Mouse (Mus musculus): ENCODE measurements around the gene Rbm45.

The Rbm45 gene

DNA sequence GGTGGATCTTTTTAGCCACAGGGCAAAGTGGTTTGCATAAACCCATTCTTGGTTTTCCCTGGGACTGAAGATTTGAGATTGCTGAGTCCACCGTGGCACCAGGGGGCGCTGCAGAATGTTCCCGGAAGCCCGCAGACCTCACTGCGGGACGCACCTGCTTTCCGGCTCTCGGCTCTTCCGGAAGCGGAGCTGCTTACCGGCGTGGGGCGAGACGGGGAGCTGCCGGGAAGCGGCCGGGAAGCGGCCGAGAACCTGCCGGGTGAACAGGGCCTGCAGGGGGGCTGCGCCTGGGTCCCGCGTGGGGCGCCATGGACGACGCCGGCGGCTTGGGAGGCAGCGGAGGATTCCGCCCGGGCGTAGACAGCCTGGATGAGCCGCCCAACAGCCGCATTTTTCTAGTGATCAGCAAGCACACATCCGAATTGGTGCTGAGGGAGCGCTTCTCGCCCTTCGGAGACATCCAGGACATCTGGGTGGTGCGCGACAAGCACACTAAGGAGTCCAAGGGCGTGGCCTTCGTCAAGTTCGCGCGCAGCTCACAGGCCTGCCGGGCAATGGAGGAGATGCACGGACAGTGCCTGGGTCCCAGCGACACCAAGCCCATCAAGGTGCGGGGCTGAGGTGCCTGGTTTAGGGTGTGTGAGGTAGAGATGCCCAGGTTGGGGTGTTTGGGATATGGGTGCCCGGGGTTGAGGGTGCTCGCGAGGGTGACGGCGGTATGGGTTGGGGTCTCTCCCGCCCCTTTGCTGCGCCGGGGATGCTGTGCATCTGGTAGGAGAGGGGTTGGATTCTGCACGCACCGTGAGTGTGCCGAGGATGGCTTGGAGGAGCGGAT lies at the start of gene Rbm45:
Gene Rbm45 (plus strand): TSS at position 164 of the 835 bp plus-strand sequence.
- DNase-seq (ENCODE audit: low read depth, low spot score): peak; percentile 81

DNA sequence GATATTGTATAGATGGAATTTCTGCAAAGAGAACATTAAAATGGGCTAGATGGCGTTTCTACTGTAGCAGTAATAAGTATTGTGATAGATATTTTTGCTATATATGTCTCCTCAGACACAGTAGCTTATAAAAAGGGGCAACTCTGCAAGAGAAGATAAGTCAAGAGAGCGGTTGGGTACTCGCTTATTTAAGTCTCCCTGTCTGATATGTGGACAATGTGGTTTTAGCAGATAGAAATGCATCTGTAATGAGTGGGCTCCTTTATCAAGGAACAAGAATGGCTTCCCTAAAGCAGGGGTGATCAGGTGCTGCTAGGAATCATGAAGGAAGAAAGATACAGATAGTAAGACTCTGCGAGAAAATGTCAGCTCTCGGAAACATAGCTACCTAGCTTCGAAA lies 49.4 kb upstream of the Rbm45 start:
- no peak for DNase-seq (ENCODE audit: low read depth, low spot score)

GRCm38 (mm10) chr2:76323185-76323875 lies 46.5 kb upstream of the Rbm45 start:
- no peak for DNase-seq (ENCODE audit: low read depth, low spot score)

- no peak for DNase-seq (ENCODE audit: low read depth, low spot score)
These were observed 45.3 kb upstream of the Rbm45 start for GRCm38 (mm10) chr2:76324463-76324862.

- no peak for DNase-seq (ENCODE audit: low read depth, low spot score)
These were observed 43.6 kb upstream of the Rbm45 start for GRCm38 (mm10) chr2:76326161-76326560.

GRCm38 (mm10) chr2:76330081-76330480 lies 39.7 kb upstream of the Rbm45 start:
- DNase-seq (ENCODE audit: low read depth, low spot score): no peak

DNA sequence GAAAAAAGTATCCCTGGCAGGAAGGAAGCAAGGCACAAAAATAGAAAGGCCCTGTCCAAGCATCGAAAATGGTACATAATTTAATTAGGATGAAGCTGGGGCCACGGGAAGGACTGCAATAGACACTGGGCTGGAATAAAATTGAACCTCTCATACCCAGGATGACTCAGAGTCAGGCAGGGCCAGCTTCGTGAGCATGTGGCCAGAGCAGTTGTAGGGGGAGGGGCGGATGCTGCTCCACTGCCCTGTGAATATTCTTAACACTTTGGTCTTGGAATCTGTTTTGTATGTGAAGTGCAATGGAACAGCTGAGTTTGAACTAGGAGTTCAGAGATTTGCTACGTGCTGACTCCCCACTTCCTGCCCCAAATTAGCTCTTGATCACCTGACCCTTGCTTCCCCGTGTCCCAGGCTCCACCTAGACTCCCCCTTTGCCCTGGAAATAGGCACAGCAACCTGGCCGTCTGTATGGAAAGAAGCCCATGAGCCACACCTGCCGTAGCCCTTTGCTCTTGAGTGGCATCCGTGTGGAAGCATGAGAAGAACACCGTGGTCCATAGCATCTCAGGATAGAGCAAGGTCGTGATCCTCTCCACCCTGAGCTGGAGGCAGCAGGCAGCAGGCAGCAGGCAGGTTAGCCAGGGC lies 37.5 kb upstream of the Rbm45 start:
- no peak for DNase-seq (ENCODE audit: low read depth, low spot score)

GRCm38 (mm10) chr2:76334596-76334995 lies 35.2 kb upstream of the Rbm45 start:
- DNase-seq (ENCODE audit: low read depth, low spot score): no peak

- peak; percentile 17 for DNase-seq (ENCODE audit: low read depth, low spot score)
These were observed 31.3 kb upstream of the Rbm45 start, which contains the start of gene Pde11a for GRCm38 (mm10) chr2:76338215-76339156. Pde11a (minus strand) TSS chr2:76338774.

- DNase-seq (ENCODE audit: low read depth, low spot score): no peak
These were observed 27.6 kb upstream of the Rbm45 start for GRCm38 (mm10) chr2:76342146-76342545.

GRCm38 (mm10) chr2:76347839-76348238 lies 21.9 kb upstream of the Rbm45 start:
- no peak for DNase-seq (ENCODE audit: low read depth, low spot score)

- DNase-seq (ENCODE audit: low read depth, low spot score): no peak
These were observed 9.6 kb upstream of the Rbm45 start, which contains the start of gene Cyct for GRCm38 (mm10) chr2:76360226-76360625. Cyct (minus strand) TSS chr2:76360450.

- peak; percentile 34 for DNase-seq (ENCODE audit: low read depth, low spot score)
These were observed 7.7 kb upstream of the Rbm45 start for GRCm38 (mm10) chr2:76362111-76362510.

GRCm38 (mm10) chr2:76365811-76366210 lies 4.0 kb upstream of the Rbm45 start:
- DNase-seq (ENCODE audit: low read depth, low spot score): no peak

- DNase-seq (ENCODE audit: low read depth, low spot score): peak; percentile 71
These were observed 2.4 kb upstream of the Rbm45 start for GRCm38 (mm10) chr2:76367188-76367922.

DNA sequence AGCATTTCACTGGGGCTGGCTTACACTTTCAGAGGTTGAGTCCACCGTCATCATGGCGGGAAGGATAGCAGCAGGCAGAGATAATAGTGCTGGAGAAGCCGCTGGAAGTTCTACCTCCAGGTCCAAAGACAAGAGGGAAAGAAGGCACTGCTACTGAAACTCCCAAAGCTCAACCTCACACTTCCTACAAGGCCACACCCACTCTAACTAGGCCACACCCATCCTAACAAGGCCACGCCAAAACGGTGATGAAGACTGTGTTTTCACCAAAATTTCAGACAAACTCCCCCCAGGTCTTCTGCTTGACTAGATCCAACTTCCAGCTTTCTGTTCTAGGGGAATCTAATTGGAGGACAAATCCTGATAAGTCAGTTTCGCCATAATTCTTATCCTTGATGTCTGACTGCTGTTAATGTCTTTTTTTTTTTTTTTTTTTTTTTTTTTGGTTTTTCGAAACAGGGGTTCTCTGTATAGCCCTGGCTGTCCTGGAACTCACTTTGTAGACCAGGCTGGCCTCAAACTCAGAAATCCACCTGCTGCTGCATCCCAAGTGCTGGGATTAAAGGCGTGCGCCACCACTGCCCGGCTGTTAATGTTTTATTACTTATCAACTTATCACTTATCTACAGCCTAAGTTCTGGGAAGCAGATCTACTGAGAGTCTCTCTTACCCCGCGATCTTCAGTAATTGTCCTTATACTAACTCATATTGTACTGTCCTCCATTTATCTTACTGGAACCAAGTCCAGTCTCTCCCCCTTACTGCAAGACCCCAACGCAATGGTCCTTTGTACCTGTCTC lies 723 bp upstream of the Rbm45 start:
- no peak for DNase-seq (ENCODE audit: low read depth, low spot score)

GRCm38 (mm10) chr2:76370656-76370922 lies 805 bp downstream of the Rbm45 start:
- no peak for DNase-seq (ENCODE audit: low read depth, low spot score)

- no peak for DNase-seq (ENCODE audit: low read depth, low spot score)
These were observed 2.5 kb downstream of the Rbm45 start for GRCm38 (mm10) chr2:76372244-76372643.

GRCm38 (mm10) chr2:76374544-76375206 lies 4.9 kb downstream of the Rbm45 start:
- DNase-seq (ENCODE audit: low read depth, low spot score): no peak

All from embryo, embryonic 11.5 days (tissue).